Mouse (Mus musculus) spleen, adult 2 months (tissue): ENCODE results near the gene Gm44790. TPM values are rescaled to one million over a fixed set of nuclear protein-coding genes. Genes with fewer than 3 reads are reported as not detected.

Experiments
- DNase-seq, 2 experiments: peaks; one replicate each; pipeline versions ENCODE4 v3.0.0 to v3.0.0-alpha.2; 2012 to 2021; ENCODE audit warnings: low spot score in 2 of 2, low read depth in 1 of 2
- H3K27ac ChIP-seq: fragments of 200-500 bp; 2 replicates; pipeline ENCODE4 v1.5.1; 2012; ENCODE audit warnings: low read length, inconsistent platforms; ENCODE audit not compliant: insufficient read depth
- H3K27me3 ChIP-seq: fragments of 200-500 bp; 2 replicates; pipeline ENCODE4 v1.6.1; 2012; ENCODE audit warnings: mild to moderate bottlenecking, moderate library complexity, low read length, inconsistent platforms; ENCODE audit not compliant: control insufficient read depth, insufficient read depth
- H3K36me3 ChIP-seq: fragments of 200-500 bp; 2 replicates; pipeline ENCODE4 v1.6.1; 2012; ENCODE audit warnings: mild to moderate bottlenecking, low read length, inconsistent platforms; ENCODE audit not compliant: control insufficient read depth, insufficient read depth
- H3K4me1 ChIP-seq: fragments of 200-500 bp; 2 replicates; pipeline ENCODE4 v1.6.1; 2011; ENCODE audit warnings: inconsistent platforms; ENCODE audit not compliant: control insufficient read depth, insufficient read depth, insufficient read length
- H3K4me3 ChIP-seq: fragments of 200-500 bp; 2 replicates; pipeline ENCODE4 v1.5.1; 2011; ENCODE audit warnings: mild to moderate bottlenecking, inconsistent platforms; ENCODE audit not compliant: insufficient read depth, insufficient read length; ENCODE audit errors: extremely low read depth
- CTCF ChIP-seq: fragments of 200-500 bp; IDR thresholded peaks from 2 replicates; pipeline ENCODE4 v1.5.1; 2011; ENCODE audit warnings: mild to moderate bottlenecking, inconsistent platforms; ENCODE audit not compliant: insufficient read depth, insufficient read length, insufficient replicate concordance; ENCODE audit errors: extremely low read depth
- POLR2A ChIP-seq: fragments of 200-500 bp; IDR thresholded peaks from 2 replicates; pipeline ENCODE4 v1.6.1; 2011; ENCODE audit warnings: low read depth, low read length, inconsistent platforms
- WGBS: fragments of 180-500 bp; shearing (Covaris S2); methylation state at CpG from one replicate; pipeline ENCODE4 v1.1.7; 2018; 5-methylcytosine and 5-hydroxymethylcytosine counted together
- polyA plus RNA-seq: library from polyadenylated mRNA; depleted of rRNA; stranded (reverse); fragments of >200 nt; gene quantifications from 2 replicates; pipeline ENCODE4 v1.2.3, GENCODE M21; 2012

Gm44790 gene
- polyA plus RNA-seq, 1 experiment, result 8.5 TPM

DNA sequence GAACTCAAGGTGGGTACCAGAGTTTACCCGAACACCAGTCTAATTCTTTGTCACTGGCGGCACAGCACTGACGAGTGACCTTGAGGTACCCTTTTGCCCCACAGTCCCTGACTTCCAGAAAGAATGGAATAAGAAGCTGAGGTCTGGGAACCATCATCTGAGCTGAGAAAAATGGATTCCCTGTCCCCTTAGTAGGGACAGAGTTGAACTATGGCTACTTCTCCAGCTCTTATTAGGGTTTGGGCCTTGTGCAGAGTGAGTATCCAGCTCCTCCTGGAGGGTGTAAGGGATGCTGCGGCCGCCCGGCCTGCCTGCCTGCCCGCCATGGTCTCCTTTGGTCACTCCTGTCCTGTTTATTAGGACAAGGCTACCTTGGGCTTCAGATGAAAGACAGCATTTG lies 46.6 kb downstream of the Gm44790 start:
- 83% methylated on average over 7 of the region's 7 CpGs for WGBS
- no peaks in the 10 kb centered on the region for H3K27me3 ChIP-seq
- H3K27ac ChIP-seq, result peak overlapping the region; percentile 85
- H3K4me3 ChIP-seq, result peak overlapping the region; percentile 73; the same call in 1 of the 2 replicates
- H3K36me3 ChIP-seq, result peaks cover 4% of the 10 kb centered on the region
- H3K4me1 ChIP-seq, result peaks cover 9% of the 10 kb centered on the region
- TF ChIP-seq CTCF (no peak), POLR2A (no peak)
- DNase-seq, result no peak

DNA sequence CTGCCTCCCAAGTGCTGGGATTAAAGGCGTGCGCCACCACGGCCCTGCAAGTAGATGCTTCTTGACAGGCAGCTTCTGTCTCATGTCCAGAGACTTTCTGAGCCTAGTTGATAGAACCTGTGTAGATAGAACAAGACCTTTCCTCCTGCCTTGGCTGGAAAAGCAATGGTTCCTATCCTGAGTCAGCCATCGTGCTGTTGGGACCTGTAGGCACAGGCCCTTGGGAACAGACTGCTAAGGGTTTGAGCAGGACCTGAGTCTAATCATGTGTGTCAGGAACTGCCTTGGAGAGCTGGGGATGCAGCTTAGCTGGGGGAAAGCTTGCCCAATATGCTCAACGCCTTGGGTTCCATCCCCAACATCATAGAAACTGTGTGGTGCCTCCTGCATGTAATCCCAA lies 47.6 kb downstream of the Gm44790 start:
- Histone ChIP-seq H3K4me3 (no peak overlapping the region), H3K27ac (no peak overlapping the region), H3K36me3 (peaks cover 4% of the 10 kb centered on the region), H3K27me3 (no peaks in the 10 kb centered on the region), H3K4me1 (peaks cover 11% of the 10 kb centered on the region)
- TF ChIP-seq POLR2A (no peak), CTCF (no peak)
- DNase-seq, result no peak
- 92% methylated on average over 5 of the region's 5 CpGs for WGBS

DNA sequence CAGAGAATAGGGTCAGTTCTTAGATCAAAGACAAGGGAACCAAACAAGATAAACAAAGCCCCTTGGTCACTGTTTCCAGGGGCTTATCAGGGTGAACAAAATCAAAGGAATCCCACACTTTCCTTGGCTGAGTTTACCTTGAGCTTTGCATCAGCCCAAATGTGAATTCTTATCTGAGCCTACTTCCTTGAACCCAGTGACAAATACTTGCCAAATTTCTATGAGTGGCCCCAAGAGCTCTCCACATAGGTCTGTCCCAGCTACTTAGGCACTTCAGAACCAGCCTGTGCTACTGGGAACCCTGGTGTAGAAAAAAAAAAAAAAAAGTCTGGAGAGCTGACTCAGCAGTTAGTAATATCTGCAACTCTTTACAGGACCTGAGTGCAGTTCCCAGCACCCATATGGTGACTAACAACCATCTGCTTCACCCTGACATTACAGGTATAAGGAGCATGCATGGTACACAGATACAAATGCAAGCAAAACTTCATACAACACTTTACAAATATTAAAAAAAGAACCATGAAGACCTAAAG lies 48.3 kb downstream of the Gm44790 start:
- Histone ChIP-seq H3K27me3 (no peaks in the 10 kb centered on the region), H3K4me3 (no peak overlapping the region), H3K36me3 (peaks cover 4% of the 10 kb centered on the region), H3K27ac (no peak overlapping the region), H3K4me1 (peaks cover 11% of the 10 kb centered on the region)
- no peak for DNase-seq
- TF ChIP-seq POLR2A, result no peak

DNA sequence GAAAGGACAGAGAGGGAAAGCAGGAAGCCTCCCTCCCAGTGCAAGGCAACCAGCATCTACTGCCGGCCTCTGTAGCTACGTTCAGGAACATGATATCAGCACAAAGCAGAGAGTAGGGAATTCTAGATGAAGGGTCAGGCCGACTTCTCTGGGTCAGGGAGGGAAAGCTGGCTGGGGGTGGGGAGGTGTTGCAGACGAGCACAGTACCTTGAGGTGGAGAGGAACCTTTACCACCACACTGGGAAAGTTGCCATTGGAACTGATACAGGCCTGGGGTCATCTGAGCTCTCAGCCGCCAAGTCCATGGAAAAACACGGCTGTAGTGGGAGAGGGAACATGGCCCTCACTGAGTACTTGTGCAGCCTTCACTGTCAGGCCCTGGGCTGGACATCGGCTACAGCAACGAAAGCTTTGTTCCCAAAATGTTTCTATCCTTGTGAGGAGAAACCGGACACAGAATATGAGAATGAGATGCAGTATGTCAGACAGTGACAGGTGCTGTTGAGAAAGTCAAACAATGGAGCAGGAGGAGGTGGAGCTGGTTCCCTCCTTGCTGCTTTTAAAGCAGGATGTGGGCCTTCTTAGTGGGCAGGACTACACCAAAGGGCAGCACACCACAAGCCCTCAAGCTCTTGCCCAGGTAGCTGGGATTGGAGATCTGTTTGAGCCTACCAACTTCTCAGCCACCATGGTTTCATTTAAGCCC lies 49.2 kb downstream of the Gm44790 start:
- peaks cover 11% of the 10 kb centered on the region for H3K4me1 ChIP-seq
- no peaks in the 10 kb centered on the region for H3K36me3 ChIP-seq
- H3K4me3 ChIP-seq, result no peak overlapping the region
- no peak for DNase-seq
- H3K27me3 ChIP-seq, result no peaks in the 10 kb centered on the region
- TF ChIP-seq CTCF, result no peak
- TF ChIP-seq POLR2A, result no peak
- no peak overlapping the region for H3K27ac ChIP-seq
- WGBS, result 82% methylated on average over 9 of the region's 9 CpGs

DNA sequence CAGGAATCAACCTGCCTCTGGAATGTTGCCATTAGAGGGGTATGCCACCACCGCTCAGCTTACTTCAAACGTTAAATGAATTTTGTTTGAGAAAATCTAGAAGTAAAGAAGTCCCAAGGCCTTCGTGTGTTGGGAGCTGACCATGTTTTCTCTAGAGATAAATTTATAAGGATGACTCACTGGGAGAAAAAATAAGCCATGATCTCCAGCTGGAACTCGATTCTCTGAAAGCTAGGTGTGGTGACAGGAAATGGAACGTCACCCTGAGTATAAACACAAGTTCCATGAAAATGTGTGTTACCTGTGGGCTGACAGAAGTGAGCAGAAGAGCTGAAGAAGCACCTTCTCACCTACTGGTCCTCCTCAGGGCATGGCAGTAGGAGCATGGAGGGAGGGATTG lies 50.5 kb downstream of the Gm44790 start:
- Histone ChIP-seq H3K36me3 (no peaks in the 10 kb centered on the region), H3K27ac (no peak overlapping the region), H3K4me3 (no peak overlapping the region), H3K4me1 (peaks cover 9% of the 10 kb centered on the region), H3K27me3 (no peaks in the 10 kb centered on the region)
- WGBS, result 76% methylated on average over 5 of the region's 5 CpGs
- no peak for DNase-seq
- TF ChIP-seq CTCF, result no peak
- TF ChIP-seq POLR2A, result no peak

DNA sequence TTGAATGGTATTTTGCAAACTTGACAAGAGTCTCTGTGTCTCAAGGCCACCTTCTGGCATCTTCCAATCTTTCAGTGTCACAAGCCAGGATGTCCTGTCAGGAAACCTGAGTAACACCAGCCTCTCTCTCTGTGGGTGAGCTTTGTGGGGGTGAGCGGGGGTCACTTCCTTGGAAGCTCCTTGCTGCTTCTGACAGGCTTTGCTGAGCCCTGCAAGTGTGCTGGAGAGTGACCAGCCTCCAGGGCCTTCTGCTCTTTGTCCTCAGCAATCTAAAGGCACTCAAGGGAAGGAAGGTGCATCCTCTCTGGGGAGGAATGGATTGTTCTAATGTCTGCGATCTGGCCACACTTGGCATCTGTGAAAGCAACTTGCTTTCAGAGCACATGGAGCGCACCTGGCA lies 52.9 kb downstream of the Gm44790 start:
- DNase-seq, result no peak
- Histone ChIP-seq H3K27ac (no peak overlapping the region), H3K4me3 (no peak overlapping the region), H3K27me3 (no peaks in the 10 kb centered on the region), H3K4me1 (peaks cover 2% of the 10 kb centered on the region; the same call in 1 of the 2 replicates), H3K36me3 (no peaks in the 10 kb centered on the region)
- TF ChIP-seq CTCF, result no peak
- no peak for TF ChIP-seq POLR2A
- 62% methylated on average over 3 of the region's 3 CpGs for WGBS

DNA sequence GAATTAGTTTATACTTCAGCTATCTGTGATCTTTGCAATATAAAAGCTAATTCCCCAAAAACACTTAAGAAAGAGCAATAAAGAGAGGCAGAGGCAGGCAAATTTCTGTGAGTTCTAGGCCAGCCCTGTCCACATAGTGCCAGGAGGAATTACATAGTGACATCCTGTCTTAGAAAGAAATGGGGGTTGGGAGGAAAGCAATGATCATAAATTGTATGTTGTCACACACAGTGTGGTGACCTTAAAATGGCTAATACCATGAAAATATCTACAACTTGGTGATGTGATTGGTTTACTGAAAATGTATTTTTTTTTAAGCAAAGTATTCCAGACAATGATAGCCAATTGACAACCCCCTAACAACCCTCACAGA lies 53.3 kb downstream of the Gm44790 start:
- no peak for DNase-seq
- Histone ChIP-seq H3K27me3 (no peaks in the 10 kb centered on the region), H3K27ac (no peak overlapping the region), H3K4me1 (peaks cover 2% of the 10 kb centered on the region; the same call in 1 of the 2 replicates), H3K4me3 (no peak overlapping the region), H3K36me3 (no peaks in the 10 kb centered on the region)
- TF ChIP-seq POLR2A, result no peak
- no peak for TF ChIP-seq CTCF
